Mouse (Mus musculus): ENCODE data around the gene Srf. TPM values are rescaled to one million over a fixed set of nuclear protein-coding genes. Genes with fewer than 3 reads are reported as not detected.

Srf gene
- total RNA-seq (2017): 30.5 and 37.6 TPM in 2 replicates

- ATAC-seq (ENCODE audit: extremely low read depth, insufficient number of reproducible peaks, low FRiP score, poor library complexity, severe bottlenecking): peak; percentile 93
Measured at GRCm38 (mm10) chr17:46555673-46556583, at the start of gene Srf. Gene Srf, minus strand, starts transcription at chr17:46556175.

GRCm38 (mm10) chr17:46605126-46605525, 49.2 kb upstream of the Srf start:
- ATAC-seq (ENCODE audit: extremely low read depth, insufficient number of reproducible peaks, low FRiP score, poor library complexity, severe bottlenecking): no peak

DNA sequence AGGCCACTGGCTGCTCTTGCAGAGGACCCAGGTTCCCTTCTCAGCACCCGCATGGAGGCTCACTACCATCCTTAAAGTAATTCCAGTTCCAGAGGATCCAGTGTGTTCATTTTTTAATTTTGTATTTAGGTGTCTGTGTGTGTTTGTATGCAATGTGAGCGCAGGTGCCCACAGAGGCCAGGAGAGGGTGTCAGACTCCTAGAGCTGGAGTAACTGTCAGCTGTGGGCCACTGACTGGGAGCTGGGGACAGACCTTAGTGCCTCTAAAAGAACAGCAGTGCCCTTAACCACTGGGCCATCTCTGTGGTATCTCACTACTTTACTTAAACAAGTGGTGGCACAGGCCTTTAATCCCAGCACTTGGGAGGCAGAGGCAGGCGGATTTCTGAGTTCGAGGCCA, 47.3 kb upstream of the Srf start:
- no peak for ATAC-seq (ENCODE audit: extremely low read depth, insufficient number of reproducible peaks, low FRiP score, poor library complexity, severe bottlenecking)

GRCm38 (mm10) chr17:46602212-46602611, 46.2 kb upstream of the Srf start:
- ATAC-seq (ENCODE audit: extremely low read depth, insufficient number of reproducible peaks, low FRiP score, poor library complexity, severe bottlenecking): no peak

DNA sequence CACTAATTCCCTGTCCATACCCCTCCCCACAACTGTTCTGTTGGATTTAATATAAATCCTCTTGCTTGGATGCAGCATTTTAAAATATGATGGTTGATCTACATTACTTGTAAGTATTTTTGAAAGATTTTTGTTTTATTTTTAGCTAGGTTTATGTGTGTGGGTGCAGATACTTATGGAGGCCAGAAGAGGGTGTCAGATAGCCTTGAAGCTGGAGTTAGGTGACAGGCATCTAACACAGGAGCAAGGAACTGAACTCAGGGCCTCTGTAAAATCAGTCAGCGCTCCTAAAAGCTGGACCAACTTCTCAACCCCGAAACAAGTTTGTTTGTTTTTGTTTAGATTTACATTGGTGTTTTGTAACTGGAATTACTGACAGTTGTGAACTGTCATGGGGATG, 44.6 kb upstream of the Srf start:
- no peak for ATAC-seq (ENCODE audit: extremely low read depth, insufficient number of reproducible peaks, low FRiP score, poor library complexity, severe bottlenecking)

DNA sequence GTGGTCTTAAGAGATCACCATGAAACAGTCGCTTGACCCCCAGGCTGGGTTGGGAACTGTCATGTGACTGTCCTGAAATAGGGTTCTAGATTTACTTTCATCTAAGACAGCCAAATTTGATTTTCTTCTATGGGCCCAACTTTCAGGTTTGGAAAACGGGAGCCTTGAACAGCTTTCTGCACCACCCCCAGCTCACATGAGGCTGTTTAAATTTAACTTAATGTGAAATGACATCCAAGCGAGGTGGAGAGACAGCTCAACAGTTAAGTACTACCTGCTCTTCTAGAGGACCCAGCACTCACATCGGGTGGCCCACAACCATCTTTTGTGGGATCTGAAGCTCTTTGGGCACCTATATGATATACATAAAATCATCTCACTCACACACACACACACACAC, 43.0 kb upstream of the Srf start:
- no peak for ATAC-seq (ENCODE audit: extremely low read depth, insufficient number of reproducible peaks, low FRiP score, poor library complexity, severe bottlenecking)

GRCm38 (mm10) chr17:46597956-46598355, 42.0 kb upstream of the Srf start:
- ATAC-seq (ENCODE audit: extremely low read depth, insufficient number of reproducible peaks, low FRiP score, poor library complexity, severe bottlenecking): no peak

- no peak for ATAC-seq (ENCODE audit: extremely low read depth, insufficient number of reproducible peaks, low FRiP score, poor library complexity, severe bottlenecking)
Measured at GRCm38 (mm10) chr17:46595336-46595735, 39.4 kb upstream of the Srf start.

- no peak for ATAC-seq (ENCODE audit: extremely low read depth, insufficient number of reproducible peaks, low FRiP score, poor library complexity, severe bottlenecking)
Measured at GRCm38 (mm10) chr17:46594606-46595005, 38.6 kb upstream of the Srf start.

DNA sequence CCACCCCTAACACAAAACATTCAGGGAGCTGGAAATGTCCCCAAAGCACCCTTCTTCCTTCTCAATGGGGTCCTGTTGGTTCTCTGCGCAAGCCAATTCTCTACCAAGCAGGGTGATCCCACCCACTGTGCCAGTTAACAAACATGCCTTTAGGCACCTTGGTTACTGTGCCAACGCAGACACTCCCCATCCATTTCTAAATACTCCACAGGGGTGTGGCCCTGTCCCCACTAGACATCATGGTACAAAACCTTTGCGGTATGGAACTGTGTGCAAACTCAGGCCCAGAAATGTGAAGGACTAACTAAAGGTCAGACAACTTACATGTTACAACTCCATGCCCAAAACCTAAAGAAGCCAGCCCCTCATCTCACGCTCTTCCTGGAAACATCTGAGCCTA, 37.1 kb upstream of the Srf start:
- ATAC-seq (ENCODE audit: extremely low read depth, insufficient number of reproducible peaks, low FRiP score, poor library complexity, severe bottlenecking): no peak

GRCm38 (mm10) chr17:46591406-46591805, 35.4 kb upstream of the Srf start:
- ATAC-seq (ENCODE audit: extremely low read depth, insufficient number of reproducible peaks, low FRiP score, poor library complexity, severe bottlenecking): no peak

- no peak for ATAC-seq (ENCODE audit: extremely low read depth, insufficient number of reproducible peaks, low FRiP score, poor library complexity, severe bottlenecking)
Measured at GRCm38 (mm10) chr17:46590439-46590838, 34.5 kb upstream of the Srf start.

GRCm38 (mm10) chr17:46589635-46590314, 33.8 kb upstream of the Srf start:
- ATAC-seq (ENCODE audit: extremely low read depth, insufficient number of reproducible peaks, low FRiP score, poor library complexity, severe bottlenecking): no peak

DNA sequence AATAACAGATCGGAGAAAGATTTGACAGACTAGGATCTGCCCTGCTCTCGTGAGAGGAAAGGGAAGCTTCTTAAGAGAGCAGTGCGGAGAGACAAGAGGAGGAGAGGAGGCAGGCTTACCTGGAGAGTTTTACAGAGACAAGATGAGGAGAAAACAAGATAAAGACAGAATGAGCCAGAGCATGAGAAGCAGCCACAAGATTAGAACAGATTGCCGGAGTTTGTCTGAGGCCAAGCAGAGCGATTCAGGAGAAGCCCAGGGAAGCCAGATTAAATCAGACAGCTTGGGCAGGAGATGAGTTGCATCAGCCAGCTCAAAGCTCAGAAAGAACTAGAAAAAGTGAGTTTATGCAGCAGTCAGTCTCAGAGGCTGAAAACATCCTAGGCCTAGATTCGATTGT, 32.9 kb upstream of the Srf start:
- ATAC-seq (ENCODE audit: extremely low read depth, insufficient number of reproducible peaks, low FRiP score, poor library complexity, severe bottlenecking): no peak

GRCm38 (mm10) chr17:46588173-46588572, 32.2 kb upstream of the Srf start:
- ATAC-seq (ENCODE audit: extremely low read depth, insufficient number of reproducible peaks, low FRiP score, poor library complexity, severe bottlenecking): no peak

- no peak for ATAC-seq (ENCODE audit: extremely low read depth, insufficient number of reproducible peaks, low FRiP score, poor library complexity, severe bottlenecking)
Measured at GRCm38 (mm10) chr17:46586327-46586726, 30.4 kb upstream of the Srf start.

- no peak for ATAC-seq (ENCODE audit: extremely low read depth, insufficient number of reproducible peaks, low FRiP score, poor library complexity, severe bottlenecking)
Measured at GRCm38 (mm10) chr17:46578650-46579049, 22.7 kb upstream of the Srf start.

GRCm38 (mm10) chr17:46576070-46576469, 20.1 kb upstream of the Srf start:
- ATAC-seq (ENCODE audit: extremely low read depth, insufficient number of reproducible peaks, low FRiP score, poor library complexity, severe bottlenecking): 0 out of 2 replicates have a peak, but pooled peaks have one; percentile 11

DNA sequence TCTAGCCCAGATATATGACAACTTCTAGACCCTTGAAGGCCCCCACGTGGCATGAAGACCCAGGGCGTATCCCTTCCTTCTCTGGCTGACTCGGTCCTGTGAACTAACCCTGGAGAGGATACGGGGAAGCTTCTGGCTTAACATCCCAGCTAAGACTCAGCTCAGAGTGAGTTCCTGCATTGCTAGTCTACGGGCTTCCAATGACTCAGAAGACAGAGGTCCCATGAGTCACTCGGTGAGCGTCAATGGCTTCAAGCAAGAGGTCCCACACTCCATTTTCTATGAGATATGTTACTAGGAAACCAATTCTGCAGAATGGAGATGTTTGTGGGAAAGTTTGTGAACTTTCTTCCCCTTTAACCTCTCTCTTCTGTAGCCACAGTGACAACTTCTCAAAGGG, 18.6 kb upstream of the Srf start:
- ATAC-seq (ENCODE audit: extremely low read depth, insufficient number of reproducible peaks, low FRiP score, poor library complexity, severe bottlenecking): no peak

- no peak for ATAC-seq (ENCODE audit: extremely low read depth, insufficient number of reproducible peaks, low FRiP score, poor library complexity, severe bottlenecking)
Measured at GRCm38 (mm10) chr17:46571005-46571404, 15.0 kb upstream of the Srf start.
